Mouse (Mus musculus) gastrocnemius, postnatal 10 days (tissue): Measurements from ENCODE around the gene Lrrc75b. TPM values are rescaled to one million over a fixed set of nuclear protein-coding genes. Genes with fewer than 3 reads are reported as not detected.

Experiments used
- DNase-seq: peaks from one replicate; pipeline ENCODE4 v3.0.0; 2021; ENCODE audit warnings: mixed read lengths
- total RNA-seq, 2 experiments: library from RNA; stranded (reverse); gene quantifications; 2 replicates each; pipeline ENCODE4 v1.2.3; 2021

Gene Lrrc75b
- total RNA-seq, 2 experiments from 2014 or later = 1.3 to 1.9 TPM

DNA sequence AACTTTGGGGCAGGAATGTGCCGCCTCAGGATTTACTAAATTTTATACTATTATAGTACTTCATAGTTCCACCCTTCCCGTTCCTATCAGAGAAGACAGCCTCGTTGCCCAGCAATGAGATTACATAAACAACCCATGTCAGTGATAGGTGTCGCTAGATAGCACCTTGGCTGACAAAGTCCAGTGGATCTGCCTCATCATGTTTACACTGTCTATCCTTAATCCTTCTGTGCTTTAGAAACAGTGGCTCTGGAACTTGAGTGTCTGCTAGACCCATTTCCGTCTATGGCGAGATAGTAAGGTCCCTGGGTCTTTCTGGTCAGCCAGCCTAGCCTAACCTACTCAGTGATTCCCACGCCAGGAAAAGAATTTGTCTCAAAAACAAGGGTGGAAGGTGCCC, 59.8 kb downstream of the Lrrc75b start:
- no peak for DNase-seq

Other genes with a start within 250 kb of the Lrrc75b start
- 1 to 10 TPM; 4.3 to 6.2 TPM for gene Adora2a, start 243.5 kb downstream of the Lrrc75b start, total RNA-seq
- under 1 TPM; 0.20 to 0.21 TPM for gene Upb1, start 159.2 kb downstream of the Lrrc75b start, total RNA-seq
- 100 to 1,000 TPM; 126 to 134 TPM for gene Snrpd3, start 42.8 kb downstream of the Lrrc75b start, total RNA-seq
- gene Gucd1, start 42.4 kb downstream of the Lrrc75b start, total RNA-seq = 10 to 100 TPM; 46.9 to 47.5 TPM
- gene Ggt1, start 1.3 kb upstream of the Lrrc75b start, total RNA-seq = 1 to 10 TPM in 1 of 2 experiments, under 1 TPM in 1; 0.52 to 1.0 TPM
- 1 to 10 TPM; 5.8 to 7.0 TPM for gene Ggt5, start 29.0 kb upstream of the Lrrc75b start, total RNA-seq
- 1 to 10 TPM; 2.6 to 3.3 TPM for gene Susd2, start 83.7 kb upstream of the Lrrc75b start, total RNA-seq
- gene Cabin1, start 204.0 kb upstream of the Lrrc75b start, total RNA-seq = 10 to 100 TPM; 11.7 to 18.7 TPM
- 10 to 100 TPM; 26.9 to 35.6 TPM for gene Ddt, start 213.1 kb upstream of the Lrrc75b start, total RNA-seq
- gene Gm20441, start 220.6 kb upstream of the Lrrc75b start, total RNA-seq = not detected
- 1 to 10 TPM; 6.0 to 6.3 TPM for gene Gstt3, start 221.1 kb upstream of the Lrrc75b start, total RNA-seq
- gene Gstt1, start 238.3 kb upstream of the Lrrc75b start, total RNA-seq = 10 to 100 TPM; 12.0 to 12.5 TPM